Mouse (Mus musculus) kidney, embryonic 16.5 days (tissue): ENCODE measurements around the gene Hacl1. TPM values are rescaled to one million over a fixed set of nuclear protein-coding genes. Genes with fewer than 3 reads are reported as not detected.

Experiments used
- ATAC-seq: fragments of 200-750 bp; cut with Nextera tagmentation; 2 replicates; pipeline ENCODE4 v1.8.0; 2017; ENCODE audit warnings: moderate TSS enrichment; ENCODE audit not compliant: low FRiP score, low TSS enrichment
- H3K27ac ChIP-seq: fragments of 300-500 bp; sonication (generic); 2 replicates; pipeline ENCODE4 v1.5.1; 2014; ENCODE audit warnings: low read length
- H3K27me3 ChIP-seq: fragments of 300-500 bp; sonication (generic); 2 replicates; pipeline ENCODE4 v1.6.1; 2014; ENCODE audit warnings: low read length, control low read depth, mixed read lengths; ENCODE audit not compliant: insufficient read depth
- H3K36me3 ChIP-seq: fragments of 300-500 bp; sonication (generic); 2 replicates; pipeline ENCODE4 v1.6.1; 2014; ENCODE audit warnings: low read length, control low read depth, mixed read lengths; ENCODE audit not compliant: insufficient read depth
- H3K4me1 ChIP-seq: fragments of 300-500 bp; sonication (generic); 2 replicates; pipeline ENCODE4 v1.6.1; 2014; ENCODE audit warnings: low read length, control low read depth, mixed read lengths; ENCODE audit not compliant: insufficient read depth
- H3K4me2 ChIP-seq: fragments of 300-500 bp; sonication (generic); replicated peaks from 2 replicates; pipeline ENCODE4 v1.6.1; 2014; ENCODE audit warnings: low read depth, low read length
- H3K4me3 ChIP-seq: fragments of 300-500 bp; sonication (generic); 2 replicates; pipeline ENCODE4 v1.5.1; 2014; ENCODE audit warnings: mild to moderate bottlenecking, low read length
- H3K9ac ChIP-seq: fragments of 300-500 bp; sonication (generic); replicated peaks from 2 replicates; pipeline ENCODE4 v1.6.1; 2014; ENCODE audit warnings: low read length
- H3K9me3 ChIP-seq: fragments of 300-500 bp; sonication (generic); 2 replicates; pipeline ENCODE4 v1.6.1; 2016; ENCODE audit warnings: low read length, control low read depth
- WGBS: fragments of 180-500 bp; shearing (Covaris S2); extraction: QIAGEN DNeasy Blood & Tissue Kit; methylation state at CpG from one replicate; pipeline ENCODE4 v1.1.7; 2014; 5-methylcytosine and 5-hydroxymethylcytosine counted together
- polyA plus RNA-seq: library from polyadenylated mRNA; unstranded; fragments of >200 nt; fragmentation: Nextera tagmentation; extraction: Ambion mirVana; gene quantifications from 2 replicates; pipeline ENCODE4 v1.2.1, GENCODE M21; 2015

The Hacl1 gene
- polyA plus RNA-seq, 1 experiment from 2014 or later, result 39.3 TPM

DNA sequence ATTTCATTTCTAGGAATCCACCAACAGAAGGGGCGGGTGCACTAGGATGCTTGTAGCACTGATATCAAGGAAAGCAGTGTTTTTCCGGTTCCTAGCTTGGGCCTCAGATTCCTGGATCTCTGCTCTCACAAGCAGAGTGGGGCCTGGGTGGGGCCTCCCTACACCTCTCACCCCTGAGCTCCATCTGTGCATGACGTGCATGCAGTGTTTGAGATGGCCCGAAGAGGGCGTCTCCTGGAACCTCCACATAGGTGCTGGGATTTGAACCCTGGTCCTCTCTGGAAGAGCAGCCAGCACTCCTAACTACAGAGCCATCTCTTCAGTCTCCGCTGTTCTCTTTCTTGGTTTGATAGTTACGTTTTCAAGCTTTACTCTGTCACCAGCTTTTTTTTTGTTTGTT, 86.1 kb downstream of the Hacl1 start:
- Histone ChIP-seq H3K27ac (no peak overlapping the region), H3K9me3 (no peaks in the 10 kb centered on the region), H3K27me3 (no peaks in the 10 kb centered on the region), H3K36me3 (no peaks in the 10 kb centered on the region), H3K9ac (no peak overlapping the region), H3K4me3 (no peak overlapping the region), H3K4me1 (0 out of 2 replicates have a peak, but pooled peaks cover 6% of the 10 kb centered on the region), H3K4me2 (no peak overlapping the region)
- 83% methylated on average over 7 of the region's 7 CpGs for WGBS
- no peak for ATAC-seq

Other genes with a start within 250 kb of the Hacl1 start
- gene Sh3bp5, start 205.2 kb downstream of the Hacl1 start, polyA plus RNA-seq, result 34.1 and 39.0 TPM in 2 replicates
- gene Eaf1, start 146.9 kb downstream of the Hacl1 start, polyA plus RNA-seq, result 24.9 and 28.0 TPM in 2 replicates
- gene Mettl6, start 146.2 kb downstream of the Hacl1 start, polyA plus RNA-seq, result 54.5 and 60.7 TPM in 2 replicates
- gene Colq, start 49.9 kb downstream of the Hacl1 start, polyA plus RNA-seq, result 2.8 and 3.2 TPM in 2 replicates
- gene Gm49387, start 408 bp downstream of the Hacl1 start, polyA plus RNA-seq, result 7.3 and 8.0 TPM in 2 replicates
- 46.6 and 50.3 TPM in 2 replicates for gene Btd, start 258 bp downstream of the Hacl1 start, polyA plus RNA-seq
- gene Ankrd28, start 189.4 kb upstream of the Hacl1 start, polyA plus RNA-seq, result 7.3 and 7.5 TPM in 2 replicates